Mouse (Mus musculus) small intestine, adult 2 months (tissue): Measurements from ENCODE around the gene Capzb.

Experiments used
- CTCF ChIP-seq: fragments of 200-500 bp; IDR thresholded peaks from 2 replicates; pipeline ENCODE4 v1.5.1; 2012; ENCODE audit warnings: low read depth, mild to moderate bottlenecking, control low read depth, inconsistent platforms, low read length, moderate library complexity, mixed read lengths; ENCODE audit not compliant: insufficient replicate concordance, insufficient read length; ENCODE audit errors: extremely low read depth
- POLR2A ChIP-seq: fragments of 200-500 bp; IDR thresholded peaks from 2 replicates; pipeline ENCODE4 v1.6.1; 2012; ENCODE audit warnings: low read depth, mild to moderate bottlenecking, control low read depth, inconsistent platforms, low read length, moderate library complexity

- TF ChIP-seq CTCF = no peak
- TF ChIP-seq POLR2A = no peak
Measured at GRCm38 (mm10) chr4:139219656-139220055, 27.0 kb downstream of the Capzb start.
